Mouse (Mus musculus) embryonic fibroblast, embryonic 13.5 days (primary cell): ENCODE measurements around the gene Syne2.

Experiments
- CTCF ChIP-seq: IDR thresholded peaks from 2 replicates; pipeline ENCODE4 v1.5.1; 2011; ENCODE audit warnings: mild to moderate bottlenecking, control low read depth, low read length, moderate library complexity, borderline replicate concordance; ENCODE audit not compliant: insufficient read depth
- POLR2A ChIP-seq: IDR thresholded peaks from 2 replicates; pipeline ENCODE4 v1.6.1; 2011; ENCODE audit warnings: low read depth, mild to moderate bottlenecking, control low read depth, low read length, moderate library complexity

- TF ChIP-seq CTCF (no peak), POLR2A (no peak)
Observed at GRCm38 (mm10) chr12:75893392-75893791, 75.5 kb downstream of the Syne2 start.
